Mouse (Mus musculus) liver, embryonic 14.5 days (tissue): ENCODE data around the gene Abca7.

Source experiments
- CTCF ChIP-seq: IDR thresholded peaks from 2 replicates; pipeline ENCODE4 v1.5.1; 2016; ENCODE audit warnings: antibody characterized with exemption, low read depth, control low read depth
- EP300 ChIP-seq: IDR thresholded peaks from 2 replicates; pipeline ENCODE4 v1.6.1; 2016; ENCODE audit warnings: antibody characterized with exemption, low read depth

DNA sequence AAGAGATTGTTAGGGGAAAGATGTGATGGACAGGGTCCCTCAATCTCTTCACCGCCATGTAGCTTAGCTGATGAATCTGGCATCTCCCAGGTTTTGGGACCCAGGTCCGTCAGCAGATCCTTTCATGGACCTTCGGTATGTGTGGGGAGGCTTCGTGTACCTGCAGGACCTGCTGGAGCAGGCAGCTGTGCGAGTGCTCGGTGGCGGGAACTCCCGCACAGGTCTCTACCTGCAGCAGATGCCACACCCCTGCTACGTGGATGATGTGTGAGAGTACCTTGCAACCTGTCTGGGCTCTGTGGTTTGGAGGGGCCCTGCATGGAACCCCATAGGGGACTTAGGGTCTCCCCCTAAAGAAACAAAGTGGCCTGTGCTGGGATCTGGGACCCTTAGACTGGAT, 5.7 kb downstream of the Abca7 start:
- TF ChIP-seq CTCF (no peak), EP300 (no peak)
